Mouse (Mus musculus): Measurements from ENCODE around the gene Slc22a14. TPM values are rescaled to one million over a fixed set of nuclear protein-coding genes. Genes with fewer than 3 reads are reported as not detected.

The Slc22a14 gene
- polyA plus RNA-seq, 1 experiment = not detected

DNA sequence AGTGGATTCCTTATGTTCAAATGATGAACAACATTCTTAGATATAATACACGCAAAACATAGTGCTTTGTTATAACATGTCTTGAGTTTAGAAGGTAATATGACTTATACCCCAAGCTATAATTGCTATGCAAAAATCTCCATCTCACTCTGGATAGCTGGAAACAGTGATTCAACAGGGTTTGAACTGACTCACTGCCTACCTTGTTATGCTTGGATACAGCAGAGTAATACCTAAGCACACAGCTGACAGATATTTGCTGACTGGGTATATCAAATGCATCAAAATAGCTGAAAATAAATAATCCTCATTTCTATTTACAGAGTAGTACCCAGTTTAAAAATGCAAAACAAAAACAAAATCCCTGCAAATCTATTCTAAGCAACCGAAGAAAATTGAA, 106.6 kb downstream of the Slc22a14 start:
- no peak overlapping the region for H3K4me3 ChIP-seq
- H3K36me3 ChIP-seq (ENCODE audit: control insufficient read depth, insufficient read depth) = peaks cover 48% of the 10 kb centered on the region
- TF ChIP-seq TCF3 (IDR thresholded peaks at IDR 0.05; ENCODE audit: insufficient read length, low read depth) (no peak), CEBPB (IDR thresholded peaks at IDR 0.05; ENCODE audit: insufficient read depth, poor library complexity, severe bottlenecking) (no peak), REST (IDR thresholded peaks at IDR 0.05; ENCODE audit: insufficient read depth, insufficient read length) (no peak), MAX (IDR thresholded peaks at IDR 0.05; ENCODE audit: low read depth) (no peak), TCF12 (IDR thresholded peaks at IDR 0.05; ENCODE audit: insufficient read depth, poor library complexity, severe bottlenecking) (no peak), MYOG (IDR thresholded peaks at IDR 0.05; ENCODE audit: control insufficient read depth in 1 of 3, insufficient read depth in 1 of 3, insufficient read length in 2 of 3, low read depth in 2 of 3) (no peak), SRF (IDR thresholded peaks at IDR 0.05; ENCODE audit: control insufficient read depth, insufficient read length, low read depth) (no peak), MYOD1 (IDR thresholded peaks at IDR 0.05; ENCODE audit: control insufficient read depth in 1 of 3, insufficient read length in 2 of 3, low read depth in 2 of 3) (no peak)
- no peak overlapping the region for H3ac ChIP-seq (ENCODE audit: control insufficient read depth, insufficient read length)
- no peak overlapping the region for H3K4me2 ChIP-seq (ENCODE audit: low read depth)
- no peaks in the 10 kb centered on the region for H3K27me3 ChIP-seq (ENCODE audit: control insufficient read depth, insufficient read depth, insufficient read length)
- no peaks in the 10 kb centered on the region for H3K79me2 ChIP-seq (ENCODE audit: control insufficient read depth, insufficient read depth)

DNA sequence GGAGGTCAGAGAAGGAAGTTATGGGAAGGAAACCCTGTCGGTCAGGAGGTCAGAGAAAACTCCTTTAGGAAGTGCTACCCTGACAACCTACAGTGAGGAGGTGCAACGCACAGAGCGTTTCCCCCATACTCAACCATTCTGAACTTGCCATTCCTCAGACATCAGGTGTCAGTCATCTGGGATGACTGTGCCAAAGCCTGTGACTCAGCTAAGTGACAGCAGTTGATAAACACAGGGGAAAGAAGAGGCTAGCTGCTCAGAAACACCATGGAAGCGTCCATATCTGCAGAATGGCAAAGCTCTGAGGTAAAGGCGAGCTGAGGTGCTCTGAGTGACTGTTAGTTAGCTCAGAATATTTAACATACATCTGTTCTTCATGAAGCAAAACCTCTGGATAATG, 107.2 kb downstream of the Slc22a14 start:
- H3K36me3 ChIP-seq (ENCODE audit: control insufficient read depth, insufficient read depth) = peaks cover 44% of the 10 kb centered on the region
- H3K27me3 ChIP-seq (ENCODE audit: control insufficient read depth, insufficient read depth, insufficient read length) = no peaks in the 10 kb centered on the region
- no peak overlapping the region for H3K4me3 ChIP-seq
- H3K79me2 ChIP-seq (ENCODE audit: control insufficient read depth, insufficient read depth) = no peaks in the 10 kb centered on the region
- TF ChIP-seq TCF12 (IDR thresholded peaks at IDR 0.05; ENCODE audit: insufficient read depth, poor library complexity, severe bottlenecking) = no peak
- no peak for TF ChIP-seq POLR2AphosphoS2 (IDR thresholded peaks at IDR 0.05; ENCODE audit: insufficient read length, low read depth)
- no peak for TF ChIP-seq USF1 (IDR thresholded peaks at IDR 0.05; ENCODE audit: low read depth)
- TF ChIP-seq SRF (IDR thresholded peaks at IDR 0.05; ENCODE audit: control insufficient read depth, insufficient read length, low read depth) = no peak
- TF ChIP-seq CEBPB (IDR thresholded peaks at IDR 0.05; ENCODE audit: insufficient read depth, poor library complexity, severe bottlenecking) = no peak
- TF ChIP-seq MAX (IDR thresholded peaks at IDR 0.05; ENCODE audit: low read depth) = no peak
- no peak for TF ChIP-seq MYOD1 (IDR thresholded peaks at IDR 0.05; ENCODE audit: control insufficient read depth in 1 of 3, insufficient read length in 2 of 3, low read depth in 2 of 3)
- no peak for TF ChIP-seq REST (IDR thresholded peaks at IDR 0.05; ENCODE audit: insufficient read depth, insufficient read length)
- TF ChIP-seq E2F4 (IDR thresholded peaks at IDR 0.05; ENCODE audit: insufficient read depth) = no peak
- no peak for TF ChIP-seq POLR2A (IDR thresholded peaks at IDR 0.05; ENCODE audit: insufficient read length, low read depth)
- no peak for TF ChIP-seq MYOG (IDR thresholded peaks at IDR 0.05; ENCODE audit: control insufficient read depth in 1 of 3, insufficient read depth in 1 of 3, insufficient read length in 2 of 3, low read depth in 2 of 3)
- H3ac ChIP-seq (ENCODE audit: control insufficient read depth, insufficient read length) = no peak overlapping the region
- H3K4me2 ChIP-seq (ENCODE audit: low read depth) = no peak overlapping the region

DNA sequence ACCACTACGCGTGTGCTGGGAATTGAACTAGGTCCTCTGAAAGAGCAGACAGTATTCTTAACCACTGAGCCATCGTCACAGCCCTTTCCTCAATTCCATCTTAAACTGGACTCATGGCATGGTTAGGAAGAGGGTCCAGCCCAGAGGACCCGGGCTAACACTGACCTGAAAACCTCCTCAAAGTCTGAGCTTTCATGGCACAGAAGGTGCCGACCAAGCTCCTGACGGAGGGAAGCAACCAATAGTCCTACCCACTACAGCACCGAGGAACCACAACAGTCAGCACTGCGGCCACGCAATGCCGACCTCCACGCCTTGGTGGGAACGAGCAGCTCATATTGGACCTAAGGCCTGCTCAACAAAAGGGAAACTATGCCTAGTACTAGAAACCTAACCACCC, 109.2 kb downstream of the Slc22a14 start:
- Histone ChIP-seq H3K4me3 (no peak overlapping the region), H3ac (ENCODE audit: control insufficient read depth, insufficient read length) (no peak overlapping the region), H3K36me3 (ENCODE audit: control insufficient read depth, insufficient read depth) (peaks cover 46% of the 10 kb centered on the region), H3K4me2 (ENCODE audit: low read depth) (no peak overlapping the region), H3K27me3 (ENCODE audit: control insufficient read depth, insufficient read depth, insufficient read length) (no peaks in the 10 kb centered on the region), H3K79me2 (ENCODE audit: control insufficient read depth, insufficient read depth) (no peaks in the 10 kb centered on the region)
- TF ChIP-seq TCF12 (IDR thresholded peaks at IDR 0.05; ENCODE audit: insufficient read depth, poor library complexity, severe bottlenecking) (no peak), POLR2A (IDR thresholded peaks at IDR 0.05; ENCODE audit: insufficient read length, low read depth) (no peak), SRF (IDR thresholded peaks at IDR 0.05; ENCODE audit: control insufficient read depth, insufficient read length, low read depth) (no peak), POLR2AphosphoS2 (IDR thresholded peaks at IDR 0.05; ENCODE audit: insufficient read length, low read depth) (no peak), MYOG (IDR thresholded peaks at IDR 0.05; ENCODE audit: control insufficient read depth in 1 of 3, insufficient read depth in 1 of 3, insufficient read length in 2 of 3, low read depth in 2 of 3) (no peak), E2F4 (IDR thresholded peaks at IDR 0.05; ENCODE audit: insufficient read depth) (no peak), USF1 (IDR thresholded peaks at IDR 0.05; ENCODE audit: low read depth) (no peak), MYOD1 (IDR thresholded peaks at IDR 0.05; ENCODE audit: control insufficient read depth in 1 of 3, insufficient read length in 2 of 3, low read depth in 2 of 3) (no peak), TCF3 (IDR thresholded peaks at IDR 0.05; ENCODE audit: insufficient read length, low read depth) (no peak), CEBPB (IDR thresholded peaks at IDR 0.05; ENCODE audit: insufficient read depth, poor library complexity, severe bottlenecking) (no peak), REST (IDR thresholded peaks at IDR 0.05; ENCODE audit: insufficient read depth, insufficient read length) (no peak)

DNA sequence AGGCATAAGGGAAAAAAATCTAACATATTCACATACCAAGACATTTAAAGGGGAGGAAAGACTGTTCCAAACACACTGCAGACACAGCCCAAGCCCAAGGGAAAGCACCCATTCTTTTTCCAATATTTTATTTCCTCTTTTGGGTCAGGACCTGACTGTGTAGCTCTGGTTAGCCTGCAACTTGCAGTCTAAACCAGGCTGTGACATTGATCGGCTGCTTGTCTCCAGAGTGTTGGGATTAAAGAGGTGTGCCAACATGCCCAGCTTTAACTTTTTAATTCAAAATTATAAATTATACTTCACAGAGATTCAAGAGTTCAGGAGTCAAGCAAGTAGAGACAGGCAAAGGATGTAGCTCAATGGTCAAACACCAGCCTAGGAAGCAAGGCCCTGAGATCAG, 110.3 kb downstream of the Slc22a14 start:
- Histone ChIP-seq H3K4me3 (no peak overlapping the region), H3K27me3 (ENCODE audit: control insufficient read depth, insufficient read depth, insufficient read length) (no peaks in the 10 kb centered on the region), H3K79me2 (ENCODE audit: control insufficient read depth, insufficient read depth) (no peaks in the 10 kb centered on the region), H3ac (ENCODE audit: control insufficient read depth, insufficient read length) (no peak overlapping the region), H3K4me2 (ENCODE audit: low read depth) (no peak overlapping the region), H3K36me3 (ENCODE audit: control insufficient read depth, insufficient read depth) (peaks cover 52% of the 10 kb centered on the region)
- TF ChIP-seq CEBPB (IDR thresholded peaks at IDR 0.05; ENCODE audit: insufficient read depth, poor library complexity, severe bottlenecking) = no peak
- TF ChIP-seq SRF (IDR thresholded peaks at IDR 0.05; ENCODE audit: control insufficient read depth, insufficient read length, low read depth) = no peak
- no peak for TF ChIP-seq E2F4 (IDR thresholded peaks at IDR 0.05; ENCODE audit: insufficient read depth)
- no peak for TF ChIP-seq USF1 (IDR thresholded peaks at IDR 0.05; ENCODE audit: low read depth)
- TF ChIP-seq MYOD1 (IDR thresholded peaks at IDR 0.05; ENCODE audit: control insufficient read depth in 1 of 3, insufficient read length in 2 of 3, low read depth in 2 of 3) = no peak
- TF ChIP-seq TCF12 (IDR thresholded peaks at IDR 0.05; ENCODE audit: insufficient read depth, poor library complexity, severe bottlenecking) = no peak
- TF ChIP-seq REST (IDR thresholded peaks at IDR 0.05; ENCODE audit: insufficient read depth, insufficient read length) = no peak
- TF ChIP-seq MAX (IDR thresholded peaks at IDR 0.05; ENCODE audit: low read depth) = no peak
- no peak for TF ChIP-seq TCF3 (IDR thresholded peaks at IDR 0.05; ENCODE audit: insufficient read length, low read depth)
- no peak for TF ChIP-seq MYOG (IDR thresholded peaks at IDR 0.05; ENCODE audit: control insufficient read depth in 1 of 3, insufficient read depth in 1 of 3, insufficient read length in 2 of 3, low read depth in 2 of 3)
- TF ChIP-seq POLR2A (IDR thresholded peaks at IDR 0.05; ENCODE audit: insufficient read length, low read depth) = no peak
- TF ChIP-seq POLR2AphosphoS2 (IDR thresholded peaks at IDR 0.05; ENCODE audit: insufficient read length, low read depth) = no peak

Data from myocyte (in vitro differentiated cells).